Mouse (Mus musculus) frontal cortex, postnatal 25 days (tissue): ENCODE measurements at regions not wholly inside any gene's neighbourhood (a gene's known extent, or its start where the extent isn't known, plus 50 kb on each side); places are given as distances from the start of the nearest gene placed in this dataset.
"Not testable (repeated sequence)": the region's sequence is repeated elsewhere in the genome, so short reads cannot be mapped to it uniquely, and the experiment has no call there.

Experiments used
- DNase-seq, 2 experiments: peaks; one replicate each; pipeline ENCODE4 v3.0.0; 2022; ENCODE audit warnings: low spot score in 2 of 2

GRCm38 (mm10) chr14:52580319-52580718, 84.8 kb upstream of the Olfr1507 start:
- DNase-seq: no peak

GRCm38 (mm10) chr14:52566920-52567319, 71.4 kb upstream of the Olfr1507 start:
- DNase-seq: no peak

- no peak for DNase-seq
Measured at GRCm38 (mm10) chr14:52565606-52566005, 70.1 kb upstream of the Olfr1507 start.

GRCm38 (mm10) chr14:52556340-52556739, 60.8 kb upstream of the Olfr1507 start:
- not testable (repeated sequence) for DNase-seq

- DNase-seq: no peak
Measured at GRCm38 (mm10) chr14:52553399-52553798, 57.9 kb upstream of the Olfr1507 start.

- no peak for DNase-seq
Measured at GRCm38 (mm10) chr14:52547933-52548332, 52.4 kb upstream of the Olfr1507 start.
